Mouse (Mus musculus) liver, embryonic 12.5 days (tissue): ENCODE results near the gene Myrip. TPM values are rescaled to one million over a fixed set of nuclear protein-coding genes. Genes with fewer than 3 reads are reported as not detected.
"Not testable (repeated sequence)": the region's sequence is repeated elsewhere in the genome, so short reads cannot be mapped to it uniquely, and the experiment has no call there.

Experiments
- ATAC-seq: fragments of 200-750 bp; cut with Nextera tagmentation; 2 replicates; pipeline ENCODE4 v1.8.0; 2017; ENCODE audit warnings: moderate number of reproducible peaks, mild to moderate bottlenecking, moderate library complexity
- H3K27ac ChIP-seq: fragments of 300-500 bp; sonication (generic); 2 replicates; pipeline ENCODE4 v1.5.1; 2016; ENCODE audit warnings: mild to moderate bottlenecking
- H3K27me3 ChIP-seq: fragments of 300-500 bp; sonication (generic); replicated peaks from 2 replicates; pipeline ENCODE4 v1.6.1; 2016; ENCODE audit warnings: mild to moderate bottlenecking, moderate library complexity
- H3K36me3 ChIP-seq: fragments of 300-500 bp; sonication (generic); 2 replicates; pipeline ENCODE4 v1.6.1; 2016; ENCODE audit warnings: mild to moderate bottlenecking, moderate library complexity
- H3K4me1 ChIP-seq: fragments of 300-500 bp; sonication (generic); 2 replicates; pipeline ENCODE4 v1.6.1; 2016
- H3K4me2 ChIP-seq: fragments of 300-500 bp; sonication (generic); 2 replicates; pipeline ENCODE4 v1.6.1; 2016; ENCODE audit warnings: mild to moderate bottlenecking, moderate library complexity
- H3K4me3 ChIP-seq: fragments of 300-500 bp; sonication (generic); 2 replicates; pipeline ENCODE4 v1.5.1; 2016; ENCODE audit warnings: mild to moderate bottlenecking, moderate library complexity
- H3K9ac ChIP-seq: fragments of 300-500 bp; sonication (generic); 2 replicates; pipeline ENCODE4 v1.6.1; 2016; ENCODE audit warnings: mild to moderate bottlenecking, moderate library complexity
- H3K9me3 ChIP-seq: fragments of 300-500 bp; sonication (generic); replicated peaks from 2 replicates; pipeline ENCODE4 v1.6.1; 2016; ENCODE audit warnings: mild to moderate bottlenecking, moderate library complexity
- WGBS: fragments of 180-500 bp; shearing (Covaris S2); methylation state at CpG from one replicate; pipeline ENCODE4 v1.1.7; 2016; ENCODE audit not compliant: insufficient replicate concordance; 5-methylcytosine and 5-hydroxymethylcytosine counted together
- polyA plus RNA-seq: library from polyadenylated mRNA; unstranded; fragments of >200 nt; fragmentation: Nextera tagmentation; extraction: Ambion mirVana; gene quantifications from 2 replicates; pipeline ENCODE4 v1.2.1, GENCODE M21; 2016

Myrip gene
- polyA plus RNA-seq: 0.04 TPM in 2 replicates

DNA sequence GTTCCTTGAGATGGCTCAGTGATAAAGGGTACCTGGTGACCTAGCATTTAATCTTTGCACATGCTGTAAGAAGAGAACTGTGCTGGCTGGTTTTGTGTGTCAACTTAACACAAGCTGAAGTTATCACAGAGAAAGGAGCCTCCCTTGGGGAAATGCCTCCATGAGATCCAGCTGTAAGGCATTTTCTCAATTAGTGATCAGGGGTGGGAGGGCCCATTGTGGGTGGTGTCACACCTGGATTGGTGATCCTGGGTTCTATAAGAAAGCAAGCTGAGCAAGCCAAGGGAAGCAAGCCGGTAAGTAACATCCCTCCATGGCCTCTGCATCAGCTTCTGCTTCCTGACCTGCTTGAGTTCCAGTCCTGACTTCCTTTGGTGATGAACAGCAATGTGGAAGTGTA lies at the start of gene Myrip:
Gene Myrip (plus strand): TSS at position 301 of the 400 bp plus-strand sequence.
- not testable (repeated sequence) for ATAC-seq, H3K27ac ChIP-seq, H3K4me1 ChIP-seq, H3K4me2 ChIP-seq, H3K4me3 ChIP-seq, H3K9me3 ChIP-seq, H3K36me3 ChIP-seq, H3K9ac ChIP-seq
- H3K27me3 ChIP-seq: peaks cover 47% of the 10 kb centered on the region
- 43% methylated on average over 1 of the region's 1 CpGs for WGBS

DNA sequence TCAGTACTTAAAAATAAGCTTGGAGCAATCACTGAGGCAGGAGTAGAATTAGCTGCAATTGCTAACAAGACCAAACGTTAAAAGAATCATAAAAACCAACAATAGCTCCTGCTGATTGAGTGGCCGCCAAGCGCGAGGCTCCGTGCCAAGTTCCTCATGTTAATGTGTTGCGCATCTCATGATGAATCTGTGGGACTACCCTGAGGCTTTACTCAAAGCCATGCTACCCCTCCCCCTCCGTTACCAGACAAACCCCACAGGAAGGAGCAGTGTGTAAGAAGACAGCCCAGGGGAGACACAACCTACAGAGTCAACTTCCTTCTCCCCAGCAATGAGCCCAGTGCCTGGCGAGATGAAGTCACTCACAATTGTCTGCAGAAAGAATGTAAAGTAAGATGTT lies 41.5 kb upstream of the Myrip start:
- Histone ChIP-seq H3K36me3 (no peaks in the 10 kb centered on the region), H3K4me2 (no peak overlapping the region), H3K27me3 (no peaks in the 10 kb centered on the region), H3K27ac (no peak overlapping the region), H3K9ac (no peak overlapping the region), H3K4me3 (no peak overlapping the region), H3K4me1 (no peaks in the 10 kb centered on the region), H3K9me3 (no peaks in the 10 kb centered on the region)
- no peak for ATAC-seq
- WGBS: 51% methylated on average over 8 of the region's 8 CpGs

DNA sequence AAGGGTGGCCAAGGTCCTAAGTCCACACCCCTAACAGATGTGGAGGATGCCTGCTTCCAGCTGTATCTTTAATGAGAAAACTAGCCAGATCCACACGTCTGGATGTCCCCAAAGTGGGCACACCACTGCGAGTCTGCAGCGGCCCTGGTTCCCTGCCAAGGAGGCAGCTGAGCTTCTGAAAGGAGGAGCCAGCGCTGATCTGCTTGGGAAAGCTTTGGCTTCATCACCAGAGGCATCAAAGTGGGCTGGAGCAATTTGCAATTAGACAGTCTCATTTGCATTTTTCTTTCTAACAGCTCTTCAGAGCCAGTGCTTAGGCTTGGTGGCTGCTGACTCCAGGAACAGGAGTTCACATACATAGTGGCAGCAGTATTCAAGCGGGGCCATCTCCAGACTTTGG lies 37.3 kb upstream of the Myrip start:
- ATAC-seq: no peak
- H3K36me3 ChIP-seq: no peaks in the 10 kb centered on the region

DNA sequence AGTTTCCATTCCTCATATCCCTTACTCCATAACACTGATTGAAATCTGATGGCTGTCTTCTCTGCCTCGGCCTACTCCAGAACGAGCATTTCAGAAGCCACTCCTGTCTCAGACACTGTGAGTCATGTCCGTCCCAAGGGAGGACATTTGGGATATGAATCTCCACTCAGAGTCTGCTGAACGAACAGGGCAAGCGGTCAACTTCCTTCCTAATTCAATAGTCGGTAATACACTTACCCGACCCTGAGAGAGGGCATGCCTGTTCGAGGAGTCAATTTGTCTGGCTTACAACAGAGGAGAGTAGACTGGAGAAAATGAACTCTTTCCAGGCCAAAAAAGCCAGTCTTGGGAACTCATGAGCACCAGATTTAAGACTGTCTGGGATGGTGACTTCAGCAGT lies 28.2 kb upstream of the Myrip start:
- Histone ChIP-seq H3K9me3 (no peaks in the 10 kb centered on the region), H3K27ac (no peak overlapping the region), H3K9ac (no peak overlapping the region), H3K4me1 (no peaks in the 10 kb centered on the region), H3K27me3 (no peaks in the 10 kb centered on the region), H3K4me2 (no peak overlapping the region), H3K4me3 (no peak overlapping the region), H3K36me3 (no peaks in the 10 kb centered on the region)
- 54% methylated on average over 8 of the region's 8 CpGs for WGBS
- no peak for ATAC-seq

More for the DNA sequence above, 37.3 kb upstream of the Myrip start:
- no peak overlapping the region for H3K27ac ChIP-seq
- no peaks in the 10 kb centered on the region for H3K9me3 ChIP-seq
- WGBS: 60% methylated on average over 5 of the region's 5 CpGs
- H3K4me1 ChIP-seq: no peaks in the 10 kb centered on the region
- H3K27me3 ChIP-seq: no peaks in the 10 kb centered on the region
- H3K9ac ChIP-seq: no peak overlapping the region
- H3K4me3 ChIP-seq: no peak overlapping the region
- H3K4me2 ChIP-seq: no peak overlapping the region

DNA sequence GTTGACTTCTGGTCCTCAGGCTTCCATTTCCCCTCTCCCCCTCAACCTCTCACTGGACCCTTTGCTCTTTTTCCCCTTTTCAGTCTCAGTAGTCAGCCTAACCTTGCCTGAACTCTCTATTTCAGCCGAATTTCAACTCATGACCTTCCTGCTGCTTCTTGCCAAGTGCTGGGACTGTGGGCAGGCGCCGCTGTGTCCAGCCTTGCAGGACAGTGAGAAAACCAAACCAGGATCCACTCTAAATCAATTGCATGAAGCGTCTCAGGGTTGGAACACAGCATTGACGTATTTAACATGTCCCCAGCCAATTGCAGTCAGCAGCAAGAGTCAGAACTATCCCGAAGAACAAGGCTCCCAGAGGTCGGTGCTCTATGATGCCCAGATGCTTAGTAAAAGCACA lies 26.1 kb upstream of the Myrip start:
- H3K4me2 ChIP-seq: no peak overlapping the region
- no peaks in the 10 kb centered on the region for H3K27me3 ChIP-seq
- no peak overlapping the region for H3K4me3 ChIP-seq
- WGBS: 65% methylated on average over 7 of the region's 7 CpGs
- ATAC-seq: no peak
- H3K9ac ChIP-seq: no peak overlapping the region
- no peak overlapping the region for H3K27ac ChIP-seq
- no peaks in the 10 kb centered on the region for H3K9me3 ChIP-seq
- no peaks in the 10 kb centered on the region for H3K36me3 ChIP-seq
- H3K4me1 ChIP-seq: no peaks in the 10 kb centered on the region

DNA sequence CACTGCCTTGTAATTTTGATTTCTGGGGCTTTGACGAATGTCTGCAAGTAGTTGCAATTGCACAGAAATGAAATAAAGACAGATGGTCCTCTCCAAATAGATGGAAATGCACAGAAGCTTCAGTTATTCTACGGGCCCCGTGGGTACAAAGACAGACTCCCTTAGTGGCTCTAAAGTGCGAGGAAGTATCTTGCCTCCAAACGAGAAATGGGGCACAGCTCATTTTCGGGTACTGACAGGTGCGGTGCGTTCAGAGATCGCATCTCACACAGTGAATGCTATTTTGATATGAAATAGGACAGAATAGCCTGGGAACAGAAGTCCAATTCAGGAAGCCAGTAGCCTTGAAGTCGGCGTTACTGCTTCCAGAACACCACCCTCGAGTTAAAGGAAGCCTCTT lies 20.2 kb upstream of the Myrip start:
- no peaks in the 10 kb centered on the region for H3K36me3 ChIP-seq
- no peak overlapping the region for H3K27ac ChIP-seq
- no peak overlapping the region for H3K4me3 ChIP-seq
- no peak overlapping the region for H3K4me2 ChIP-seq
- no peak overlapping the region for H3K9ac ChIP-seq
- H3K4me1 ChIP-seq: no peaks in the 10 kb centered on the region
- WGBS: 72% methylated on average over 12 of the region's 12 CpGs
- no peaks in the 10 kb centered on the region for H3K27me3 ChIP-seq
- ATAC-seq: no peak
- no peaks in the 10 kb centered on the region for H3K9me3 ChIP-seq

DNA sequence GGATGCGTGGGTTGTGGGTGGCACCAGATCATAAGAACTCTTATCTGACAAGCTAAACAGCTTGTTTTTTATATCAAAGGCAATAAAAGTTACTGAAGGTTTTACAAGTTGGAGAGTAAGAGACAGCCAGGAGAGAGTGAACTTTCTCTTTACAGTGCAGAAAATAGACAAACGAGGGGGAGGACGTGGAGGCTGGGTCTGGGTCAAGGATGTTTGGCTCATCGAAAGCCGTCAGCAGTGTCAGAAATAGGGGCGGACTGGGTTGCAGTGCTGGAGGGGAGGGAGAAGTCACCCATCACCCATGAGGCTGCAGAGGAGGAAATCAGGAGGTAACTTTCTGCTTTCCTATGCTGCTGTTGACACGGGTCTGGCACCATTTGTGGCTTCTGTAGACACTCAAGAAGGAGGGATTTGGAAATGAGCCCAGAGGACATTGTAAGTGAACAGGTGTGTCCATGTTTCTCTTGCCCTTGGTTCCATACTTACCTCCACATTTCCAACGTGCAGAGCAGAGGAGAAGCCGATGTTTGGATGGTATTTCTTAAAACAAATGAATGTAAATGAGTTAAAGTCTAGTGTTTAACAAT lies 18.8 kb upstream of the Myrip start:
- no peaks in the 10 kb centered on the region for H3K4me1 ChIP-seq
- no peaks in the 10 kb centered on the region for H3K36me3 ChIP-seq
- no peaks in the 10 kb centered on the region for H3K27me3 ChIP-seq
- 66% methylated on average over 9 of the region's 9 CpGs for WGBS
- no peak overlapping the region for H3K9ac ChIP-seq
- no peak overlapping the region for H3K4me2 ChIP-seq
- H3K9me3 ChIP-seq: no peaks in the 10 kb centered on the region
- no peak overlapping the region for H3K27ac ChIP-seq
- no peak for ATAC-seq
- no peak overlapping the region for H3K4me3 ChIP-seq

DNA sequence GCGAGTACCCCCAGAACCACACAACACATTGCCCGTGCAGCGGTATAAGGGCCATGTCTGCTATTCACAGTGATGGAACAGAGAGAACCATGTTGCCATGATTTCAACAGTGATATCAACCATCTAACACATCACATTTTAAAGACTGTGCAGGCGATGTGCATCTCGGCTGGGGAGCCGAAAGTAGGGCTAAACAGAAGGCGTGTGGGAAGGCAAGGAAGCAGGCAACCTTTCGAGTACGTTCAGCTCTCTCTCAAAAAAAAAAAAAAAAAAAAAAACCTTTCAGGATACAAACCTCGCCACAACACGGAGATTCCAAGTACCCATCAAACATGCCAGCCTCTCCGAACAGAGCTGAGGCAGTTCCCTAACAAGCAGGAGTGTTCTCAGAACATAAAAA lies 17.8 kb upstream of the Myrip start:
- H3K9me3 ChIP-seq: no peaks in the 10 kb centered on the region
- H3K9ac ChIP-seq: no peak overlapping the region
- H3K27me3 ChIP-seq: no peaks in the 10 kb centered on the region
- no peaks in the 10 kb centered on the region for H3K36me3 ChIP-seq
- no peaks in the 10 kb centered on the region for H3K4me1 ChIP-seq
- no peak overlapping the region for H3K4me3 ChIP-seq
- 76% methylated on average over 12 of the region's 12 CpGs for WGBS
- ATAC-seq: no peak
- no peak overlapping the region for H3K27ac ChIP-seq
- H3K4me2 ChIP-seq: no peak overlapping the region

DNA sequence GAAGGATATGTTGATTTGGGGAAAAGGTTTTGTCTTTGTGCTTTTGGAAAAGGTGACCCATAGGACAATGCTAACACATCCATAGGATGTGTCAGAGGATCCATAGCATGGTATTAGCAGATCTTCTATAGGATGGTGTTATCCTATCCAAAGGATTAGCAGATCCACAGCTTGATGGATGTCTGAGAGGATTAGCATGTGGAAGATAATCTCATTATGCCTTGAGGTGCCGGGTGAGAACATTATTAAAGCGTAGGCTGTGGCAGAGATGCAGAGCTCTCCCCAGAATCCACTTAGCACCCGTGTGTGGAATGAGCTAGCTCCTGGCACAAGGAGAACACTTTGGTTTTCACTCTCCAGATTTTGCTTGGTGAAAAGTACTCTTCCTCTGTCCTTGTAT lies 13.3 kb upstream of the Myrip start:
- no peaks in the 10 kb centered on the region for H3K9me3 ChIP-seq
- H3K9ac ChIP-seq: no peak overlapping the region
- H3K27ac ChIP-seq: no peak overlapping the region
- WGBS: 23% methylated on average over 3 of the region's 3 CpGs
- H3K27me3 ChIP-seq: peaks cover 4% of the 10 kb centered on the region; the same call in 1 of the 2 replicates
- H3K4me1 ChIP-seq: no peaks in the 10 kb centered on the region
- H3K4me2 ChIP-seq: no peak overlapping the region
- H3K4me3 ChIP-seq: no peak overlapping the region
- no peak for ATAC-seq
- H3K36me3 ChIP-seq: no peaks in the 10 kb centered on the region

DNA sequence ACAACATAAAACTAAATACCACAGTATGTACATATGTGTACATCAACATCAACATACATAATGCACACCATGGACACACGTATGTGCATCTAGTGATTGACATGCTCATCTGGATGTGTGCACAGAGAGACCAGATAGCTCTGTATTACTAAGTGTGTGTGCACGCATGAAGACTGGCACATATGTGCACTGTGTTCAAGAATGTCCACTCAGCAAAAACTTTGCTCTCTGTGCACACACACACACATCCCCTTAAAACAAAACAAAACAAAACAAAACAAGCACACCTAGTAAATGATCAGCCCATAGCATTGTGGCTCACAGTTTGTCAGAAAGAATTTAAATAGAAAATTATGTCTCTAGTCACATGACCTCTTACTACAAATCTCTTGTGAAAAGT lies 10.9 kb upstream of the Myrip start:
- WGBS: 70% methylated on average over 2 of the region's 2 CpGs
- Histone ChIP-seq H3K9ac (no peak overlapping the region), H3K27ac (no peak overlapping the region), H3K27me3 (peaks cover 4% of the 10 kb centered on the region; the same call in 1 of the 2 replicates), H3K4me1 (no peaks in the 10 kb centered on the region), H3K36me3 (no peaks in the 10 kb centered on the region), H3K4me2 (no peak overlapping the region), H3K9me3 (no peaks in the 10 kb centered on the region), H3K4me3 (no peak overlapping the region)
- ATAC-seq: no peak

DNA sequence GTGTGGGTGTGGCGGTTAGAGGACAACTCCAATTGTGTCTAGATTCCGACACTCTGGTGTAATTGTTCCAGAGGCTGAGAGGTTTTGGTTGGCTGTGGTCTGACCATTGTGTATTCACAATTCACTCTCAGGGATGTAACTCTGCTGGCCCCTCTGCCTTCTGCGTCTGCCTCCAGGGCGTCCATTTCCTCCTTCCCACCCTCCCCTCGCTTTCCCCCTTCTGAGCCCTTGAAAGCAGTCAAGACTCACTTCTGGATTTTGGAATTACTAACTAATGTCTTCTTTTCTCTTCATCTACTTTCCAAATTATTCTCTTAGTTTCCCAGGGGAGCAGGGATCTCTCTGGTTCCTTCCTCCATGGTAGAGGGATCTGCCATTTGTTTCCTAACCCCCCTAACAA lies 8.8 kb upstream of the Myrip start:
- Histone ChIP-seq H3K4me1 (no peaks in the 10 kb centered on the region), H3K27ac (no peak overlapping the region), H3K4me2 (no peak overlapping the region), H3K9ac (no peak overlapping the region), H3K27me3 (peaks cover 4% of the 10 kb centered on the region; the same call in 1 of the 2 replicates), H3K36me3 (no peaks in the 10 kb centered on the region), H3K9me3 (no peaks in the 10 kb centered on the region), H3K4me3 (no peak overlapping the region)
- ATAC-seq: no peak
- 54% methylated on average over 5 of the region's 5 CpGs for WGBS

DNA sequence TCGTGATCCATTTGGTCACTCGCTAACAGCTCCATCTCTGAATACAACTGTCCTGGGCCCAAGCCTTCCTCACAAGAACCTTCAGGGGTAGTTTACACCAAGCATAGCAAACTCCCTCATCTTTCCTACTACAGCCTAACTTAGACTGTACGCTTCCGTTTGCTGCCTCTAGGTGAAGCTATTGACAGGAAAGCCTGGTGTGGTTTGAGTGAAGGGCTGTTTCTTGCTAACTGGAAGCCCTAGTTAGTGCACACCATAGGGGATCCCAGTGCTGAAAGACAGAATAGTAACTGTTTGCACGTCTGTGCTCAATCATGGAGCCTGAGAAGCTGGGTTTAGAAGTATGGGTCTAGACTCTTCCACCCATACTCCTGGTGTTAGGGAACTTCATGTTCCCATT lies 5.8 kb upstream of the Myrip start:
- ATAC-seq: no peak
- H3K27me3 ChIP-seq: peaks cover 4% of the 10 kb centered on the region; the same call in 1 of the 2 replicates
- no peak overlapping the region for H3K27ac ChIP-seq
- no peaks in the 10 kb centered on the region for H3K4me1 ChIP-seq
- 58% methylated on average over 5 of the region's 5 CpGs for WGBS
- H3K4me2 ChIP-seq: no peak overlapping the region
- no peaks in the 10 kb centered on the region for H3K9me3 ChIP-seq
- H3K4me3 ChIP-seq: no peak overlapping the region
- no peak overlapping the region for H3K9ac ChIP-seq
- no peaks in the 10 kb centered on the region for H3K36me3 ChIP-seq

DNA sequence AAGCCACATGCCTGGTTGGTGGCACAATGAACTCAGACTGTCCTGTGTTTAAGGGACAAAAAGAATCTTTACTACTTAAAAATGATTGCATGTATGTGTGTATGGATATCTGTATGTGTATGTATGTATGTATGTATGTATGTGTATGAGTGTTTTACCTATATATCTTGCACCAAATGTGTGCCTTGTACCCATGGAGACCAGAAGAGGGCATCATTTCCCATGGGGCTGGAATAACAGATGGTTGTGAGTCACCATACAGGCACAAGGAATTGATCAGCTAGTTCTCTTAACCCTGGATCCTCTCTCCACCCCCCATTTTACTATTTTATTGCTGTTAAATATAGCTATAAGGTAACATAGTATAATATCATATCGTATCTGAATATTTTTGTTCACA lies 4.4 kb upstream of the Myrip start:
- Histone ChIP-seq H3K4me1 (no peaks in the 10 kb centered on the region), H3K27me3 (peaks cover 5% of the 10 kb centered on the region), H3K9ac (no peak overlapping the region), H3K4me2 (no peak overlapping the region), H3K27ac (no peak overlapping the region), H3K9me3 (0 out of 2 replicates have a peak, but pooled peaks cover 1% of the 10 kb centered on the region), H3K4me3 (no peak overlapping the region), H3K36me3 (no peaks in the 10 kb centered on the region)
- 73% methylated on average over 1 of the region's 1 CpGs for WGBS
- no peak for ATAC-seq
